Mouse (Mus musculus) erythroblast, embryonic 14.5 days (primary cell): ENCODE measurements around the gene Tmem60. TPM values are rescaled to one million over a fixed set of nuclear protein-coding genes. Genes with fewer than 3 reads are reported as not detected.
A peak's percentile ranks its signal among the peaks of the same experiment; 100 is the strongest.

Experiments
- H3K27me3 ChIP-seq: 2 replicates; pipeline ENCODE4 v1.6.1; 2012; ENCODE audit warnings: inconsistent platforms; ENCODE audit not compliant: control insufficient read depth
- H3K36me3 ChIP-seq: 2 replicates; pipeline ENCODE4 v1.6.1; 2012; ENCODE audit warnings: mild to moderate bottlenecking, inconsistent platforms; ENCODE audit not compliant: control insufficient read depth
- H3K4me1 ChIP-seq: 2 replicates; pipeline ENCODE4 v1.6.1; 2012; ENCODE audit warnings: inconsistent platforms; ENCODE audit not compliant: control insufficient read depth
- H3K4me3 ChIP-seq: replicated peaks from 2 replicates; pipeline ENCODE3; 2012; ENCODE audit warnings: moderate library complexity, mild to moderate bottlenecking, inconsistent platforms
- H3K9me3 ChIP-seq: 2 replicates; pipeline ENCODE4 v1.6.1; 2012; ENCODE audit warnings: low read length, inconsistent platforms, mixed read lengths; ENCODE audit not compliant: control insufficient read depth
- GATA1 ChIP-seq: IDR thresholded peaks from 2 replicates; pipeline ENCODE4 v1.6.1; 2012; ENCODE audit warnings: low read length, inconsistent platforms, mixed read lengths
- TAL1 ChIP-seq: IDR thresholded peaks from 3 replicates; pipeline ENCODE4 v1.6.1; 2012; ENCODE audit warnings: low read length, inconsistent platforms, mixed read lengths
- polyA plus RNA-seq: library from polyadenylated mRNA; stranded (reverse); fragments of >175 nt; gene quantifications from 2 replicates; pipeline ENCODE4 v1.2.3, GENCODE M21; 2012

The Tmem60 gene
- polyA plus RNA-seq, 1 experiment = 1.2 TPM

DNA sequence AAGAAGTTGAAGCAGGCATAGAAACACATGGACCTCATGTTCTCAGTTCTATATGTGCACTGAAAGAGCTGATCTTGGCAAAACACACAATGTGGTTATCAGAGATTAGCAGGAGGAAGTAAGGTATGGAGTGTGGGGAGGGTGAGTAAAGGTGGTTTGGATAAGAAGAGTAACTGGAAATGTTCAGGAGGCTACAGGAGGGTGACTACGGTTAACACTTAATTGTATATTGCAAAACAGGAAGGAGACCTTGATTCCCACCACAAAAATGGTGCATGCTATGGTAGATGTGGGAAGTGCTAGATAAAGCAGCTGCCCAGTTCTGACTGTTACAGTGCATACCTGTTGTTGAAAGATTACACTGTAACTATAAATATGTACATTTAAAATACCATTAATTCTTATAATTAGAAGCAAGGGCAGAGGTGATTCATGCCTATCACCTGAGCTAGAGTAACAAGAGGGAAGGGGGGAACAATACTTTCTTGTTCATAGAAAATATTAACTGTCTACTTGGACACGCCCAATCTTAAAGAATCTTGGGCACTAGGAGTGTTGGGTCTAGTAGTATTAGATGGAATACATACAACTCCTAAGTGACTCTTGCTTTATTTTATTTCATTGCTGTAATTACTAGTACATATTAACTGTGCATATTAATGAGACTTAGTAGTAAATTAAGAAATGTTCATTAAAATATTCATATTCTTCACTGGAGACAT is 15.6 kb downstream of the Tmem60 start:
- Histone ChIP-seq H3K9me3 (no peaks in the 10 kb centered on the region), H3K4me3 (peak overlapping the region; percentile 46), H3K4me1 (peaks cover 51% of the 10 kb centered on the region), H3K36me3 (peaks cover 84% of the 10 kb centered on the region), H3K27me3 (no peaks in the 10 kb centered on the region)
- TF ChIP-seq TAL1 (peak; percentile 88), GATA1 (peak; percentile 72)

- Histone ChIP-seq H3K36me3 (peaks cover 82% of the 10 kb centered on the region), H3K9me3 (no peaks in the 10 kb centered on the region), H3K4me1 (peaks cover 45% of the 10 kb centered on the region), H3K4me3 (no peak overlapping the region), H3K27me3 (no peaks in the 10 kb centered on the region)
- no peak for TF ChIP-seq GATA1
- TF ChIP-seq TAL1 = no peak
Measured at GRCm38 (mm10) chr5:20904647-20905046, 22.7 kb downstream of the Tmem60 start.

DNA sequence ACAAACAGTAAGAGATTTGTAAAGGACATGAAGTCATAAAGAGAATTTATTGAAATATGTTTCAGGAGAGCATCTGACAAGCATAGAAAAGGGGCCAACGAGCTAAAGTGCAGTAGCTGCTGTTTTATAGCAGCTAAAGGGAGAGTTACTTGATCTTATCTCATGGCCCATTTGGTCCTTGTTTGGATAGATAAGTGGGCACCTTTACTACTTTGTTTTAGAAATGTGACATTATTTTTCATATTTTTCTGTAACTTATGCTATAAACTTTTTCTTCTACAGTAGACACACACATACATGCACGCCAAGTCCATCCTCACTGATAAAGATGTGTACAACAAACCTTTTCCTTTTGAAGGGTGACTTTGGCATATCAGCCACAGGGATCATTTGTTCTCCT is 23.4 kb downstream of the Tmem60 start:
- Histone ChIP-seq H3K36me3 (peaks cover 80% of the 10 kb centered on the region), H3K27me3 (no peaks in the 10 kb centered on the region), H3K4me3 (no peak overlapping the region), H3K4me1 (peaks cover 40% of the 10 kb centered on the region), H3K9me3 (no peaks in the 10 kb centered on the region)
- TF ChIP-seq TAL1 = no peak
- TF ChIP-seq GATA1 = no peak

DNA sequence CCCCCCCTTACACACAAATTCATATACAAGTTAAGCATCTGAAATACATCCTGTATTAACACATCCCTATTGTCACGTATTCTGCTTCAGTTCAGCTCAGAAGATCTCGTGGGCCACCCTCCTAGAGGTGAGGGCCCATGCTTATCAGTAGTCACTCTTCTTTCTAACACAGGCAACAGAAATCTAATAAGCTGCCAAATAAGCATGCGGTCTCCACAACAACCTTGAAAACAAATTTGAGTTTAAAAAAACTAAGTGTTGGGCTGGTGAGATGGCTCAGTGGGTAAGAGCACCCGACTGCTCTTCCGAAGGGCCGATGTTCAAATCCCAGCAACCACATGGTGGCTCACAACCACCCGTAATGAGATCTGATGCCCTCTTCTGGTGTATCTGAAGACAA is 24.2 kb downstream of the Tmem60 start:
- Histone ChIP-seq H3K4me3 (no peak overlapping the region), H3K27me3 (no peaks in the 10 kb centered on the region), H3K36me3 (peaks cover 76% of the 10 kb centered on the region), H3K4me1 (peaks cover 37% of the 10 kb centered on the region), H3K9me3 (no peaks in the 10 kb centered on the region)
- TF ChIP-seq TAL1 (no peak), GATA1 (no peak)

DNA sequence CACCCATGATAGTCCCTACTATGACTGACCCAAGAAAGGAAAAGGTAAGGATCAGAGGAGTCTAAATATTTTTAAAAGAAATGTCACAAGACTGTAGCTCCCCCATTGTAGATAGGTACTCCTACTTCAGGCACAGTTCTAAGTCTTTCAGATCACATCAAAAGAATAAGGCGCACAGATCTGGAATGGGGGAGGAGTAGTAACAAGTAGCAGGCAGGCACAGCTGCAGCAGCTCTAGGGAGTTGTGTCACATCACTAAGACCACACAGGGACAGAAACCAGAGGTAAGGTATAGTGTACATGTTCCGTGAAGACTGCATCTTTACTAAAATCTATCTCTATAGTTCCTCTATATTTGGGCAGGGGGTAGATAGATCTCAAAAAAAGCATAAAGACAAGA is 29.8 kb downstream of the Tmem60 start:
- peaks cover 63% of the 10 kb centered on the region for H3K36me3 ChIP-seq

GRCm38 (mm10) chr5:20913372-20914275 is 31.6 kb downstream of the Tmem60 start:
- Histone ChIP-seq H3K4me1 (peaks cover 17% of the 10 kb centered on the region), H3K9me3 (no peaks in the 10 kb centered on the region), H3K36me3 (peaks cover 63% of the 10 kb centered on the region), H3K4me3 (no peak overlapping the region), H3K27me3 (no peaks in the 10 kb centered on the region)
- TF ChIP-seq GATA1 = no peak
- TF ChIP-seq TAL1 = no peak

More for the DNA sequence above, 29.8 kb downstream of the Tmem60 start:
- Histone ChIP-seq H3K9me3 (no peaks in the 10 kb centered on the region), H3K4me3 (no peak overlapping the region), H3K27me3 (no peaks in the 10 kb centered on the region), H3K4me1 (peaks cover 28% of the 10 kb centered on the region)
- TF ChIP-seq TAL1 (no peak), GATA1 (no peak)

DNA sequence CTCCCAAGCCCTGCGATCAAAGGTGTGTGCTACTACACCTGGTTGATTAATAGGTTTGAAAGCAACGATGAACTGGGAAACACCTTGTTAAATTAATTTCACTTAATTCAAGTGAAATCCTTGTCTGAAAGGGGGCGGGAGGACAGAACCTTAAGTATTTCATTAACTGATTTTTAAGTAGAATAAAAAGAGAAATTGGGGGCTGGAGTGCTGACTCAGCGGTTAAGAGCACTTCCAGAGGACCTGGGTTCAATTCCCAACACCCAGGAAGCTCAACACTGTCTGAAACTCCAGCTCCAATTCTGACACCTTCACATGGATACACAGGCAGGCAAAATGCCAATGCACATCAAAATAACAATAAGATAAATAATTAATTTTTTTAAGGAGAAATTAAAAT is 37.0 kb downstream of the Tmem60 start:
- TF ChIP-seq GATA1 (no peak), TAL1 (no peak)
- peaks cover 3% of the 10 kb centered on the region for H3K4me1 ChIP-seq
- H3K4me3 ChIP-seq = no peak overlapping the region
- H3K27me3 ChIP-seq = no peaks in the 10 kb centered on the region
- no peaks in the 10 kb centered on the region for H3K9me3 ChIP-seq
- H3K36me3 ChIP-seq = peaks cover 74% of the 10 kb centered on the region

DNA sequence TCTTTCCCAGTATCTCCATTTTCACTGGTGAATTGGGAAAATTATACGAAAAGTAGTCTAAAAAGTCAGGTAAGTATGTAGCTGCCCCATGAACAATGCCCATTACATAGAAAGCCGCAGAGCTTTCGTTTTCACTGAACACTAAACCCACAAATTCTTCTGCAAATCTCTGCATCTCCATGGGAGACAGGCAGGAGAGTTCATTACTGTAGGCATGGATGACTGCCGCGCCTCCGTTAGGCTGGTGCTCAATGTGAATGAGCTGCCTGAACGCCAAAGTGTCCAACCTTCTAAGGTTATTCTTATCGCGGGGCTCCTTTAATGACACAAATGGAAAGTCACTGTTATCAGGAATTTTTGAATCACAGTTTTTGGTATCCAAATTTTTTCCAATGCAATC is 37.6 kb downstream of the Tmem60 start:
- Histone ChIP-seq H3K9me3 (no peaks in the 10 kb centered on the region), H3K36me3 (peaks cover 70% of the 10 kb centered on the region), H3K27me3 (no peaks in the 10 kb centered on the region), H3K4me3 (no peak overlapping the region), H3K4me1 (peaks cover 2% of the 10 kb centered on the region; the same call in 1 of the 2 replicates)
- TF ChIP-seq GATA1 (no peak), TAL1 (no peak)

DNA sequence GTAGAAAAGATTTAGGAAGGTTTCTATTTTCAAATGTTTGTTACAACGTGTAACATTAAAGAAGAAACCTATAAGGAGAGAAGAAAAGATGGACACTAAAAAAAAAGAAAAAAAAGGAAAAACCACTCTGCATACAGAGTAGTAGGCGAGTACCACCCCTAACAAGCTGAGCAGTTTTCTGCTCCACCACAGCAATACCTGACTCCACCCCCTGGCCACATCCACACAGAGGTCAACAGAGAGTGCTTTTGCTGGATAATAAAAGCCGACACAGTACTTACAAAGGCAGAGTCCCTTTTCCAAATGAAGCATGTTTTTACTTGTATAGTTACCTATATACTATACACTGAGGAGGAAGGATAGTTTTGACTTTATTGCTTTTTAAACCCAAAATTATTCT is 42.6 kb downstream of the Tmem60 start:
- no peak for TF ChIP-seq TAL1
- TF ChIP-seq GATA1 = no peak
- no peaks in the 10 kb centered on the region for H3K27me3 ChIP-seq
- peaks cover 7% of the 10 kb centered on the region for H3K4me1 ChIP-seq
- H3K4me3 ChIP-seq = no peak overlapping the region
- peaks cover 53% of the 10 kb centered on the region for H3K36me3 ChIP-seq
- no peaks in the 10 kb centered on the region for H3K9me3 ChIP-seq
